Mouse (Mus musculus) bone marrow, adult 2 months (tissue): ENCODE results near the gene Gm10945. TPM values are rescaled to one million over a fixed set of nuclear protein-coding genes. Genes with fewer than 3 reads are reported as not detected.

Source experiments
- H3K27ac ChIP-seq: fragments of 200-500 bp; 2 replicates; pipeline ENCODE4 v1.5.1; 2012; ENCODE audit warnings: low read depth, mild to moderate bottlenecking, control low read depth, inconsistent platforms, low read length; ENCODE audit not compliant: control insufficient read depth, poor library complexity, insufficient read depth
- H3K4me1 ChIP-seq: fragments of 200-500 bp; 2 replicates; pipeline ENCODE4 v1.6.1; 2011; ENCODE audit warnings: low read length; ENCODE audit not compliant: control insufficient read depth, insufficient read depth
- H3K4me3 ChIP-seq: fragments of 200-500 bp; replicated peaks from 2 replicates; pipeline ENCODE3; 2011; ENCODE audit warnings: mild to moderate bottlenecking, low read depth, low read length, control low read depth; ENCODE audit not compliant: control insufficient read depth
- CTCF ChIP-seq: fragments of 200-500 bp; IDR thresholded peaks from 2 replicates; pipeline ENCODE4 v1.5.1; 2011; ENCODE audit warnings: low read length, control low read depth; ENCODE audit not compliant: control insufficient read depth, insufficient read depth
- POLR2A ChIP-seq: fragments of 200-500 bp; IDR thresholded peaks from 2 replicates; pipeline ENCODE4 v1.6.1; 2011; ENCODE audit warnings: low read depth, mild to moderate bottlenecking, control low read depth, low read length, borderline replicate concordance; ENCODE audit not compliant: control insufficient read depth
- WGBS: fragments of 180-500 bp; shearing (Covaris S2); methylation state at CpG from one replicate; pipeline ENCODE4 v1.1.7; 2018; 5-methylcytosine and 5-hydroxymethylcytosine counted together
- polyA plus RNA-seq: library from polyadenylated mRNA; stranded (reverse); fragments of >200 nt; gene quantifications from 2 replicates; pipeline ENCODE4 v1.2.4, GENCODE M21; 2011; ENCODE audit warnings: low replicate concordance; ENCODE audit not compliant: missing spikeins, insufficient read depth, insufficient read length

Gm10945 gene
- polyA plus RNA-seq, 1 experiment = not detected

DNA sequence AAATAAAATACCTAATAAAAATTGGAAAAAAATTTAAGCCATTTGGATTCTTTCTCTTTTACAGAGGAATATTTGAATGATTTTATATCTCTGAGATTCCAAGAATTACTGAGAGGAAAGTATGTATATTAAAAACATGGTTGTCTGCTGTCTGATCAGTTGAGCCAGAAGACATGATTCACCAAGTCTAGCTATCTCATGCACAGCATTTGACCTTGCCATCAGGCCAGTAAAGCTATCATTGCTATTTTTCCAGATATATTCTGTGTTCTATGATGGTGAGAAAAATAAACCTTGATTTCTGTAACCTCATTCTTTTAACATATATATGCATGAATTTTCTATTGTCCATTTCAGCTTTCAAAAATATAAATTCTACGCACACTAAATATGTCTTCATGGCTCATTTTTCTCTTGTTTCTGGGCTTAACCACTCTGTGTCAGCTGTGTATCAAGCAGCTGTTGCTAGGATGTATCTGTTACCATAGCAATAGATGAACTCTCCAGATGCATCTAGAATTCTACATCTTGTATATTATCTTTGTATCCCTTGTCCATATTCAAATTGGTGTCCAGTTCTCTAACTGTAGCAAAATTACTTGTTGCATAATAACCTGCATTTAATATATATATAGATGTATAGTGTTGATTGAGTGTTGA, 56.2 kb downstream of the Gm10945 start:
- H3K27ac ChIP-seq = no peak overlapping the region
- TF ChIP-seq CTCF = no peak
- TF ChIP-seq POLR2A = no peak
- no peaks in the 10 kb centered on the region for H3K4me1 ChIP-seq
- H3K4me3 ChIP-seq = no peak overlapping the region
- WGBS = 87% methylated on average over 1 of the region's 1 CpGs

DNA sequence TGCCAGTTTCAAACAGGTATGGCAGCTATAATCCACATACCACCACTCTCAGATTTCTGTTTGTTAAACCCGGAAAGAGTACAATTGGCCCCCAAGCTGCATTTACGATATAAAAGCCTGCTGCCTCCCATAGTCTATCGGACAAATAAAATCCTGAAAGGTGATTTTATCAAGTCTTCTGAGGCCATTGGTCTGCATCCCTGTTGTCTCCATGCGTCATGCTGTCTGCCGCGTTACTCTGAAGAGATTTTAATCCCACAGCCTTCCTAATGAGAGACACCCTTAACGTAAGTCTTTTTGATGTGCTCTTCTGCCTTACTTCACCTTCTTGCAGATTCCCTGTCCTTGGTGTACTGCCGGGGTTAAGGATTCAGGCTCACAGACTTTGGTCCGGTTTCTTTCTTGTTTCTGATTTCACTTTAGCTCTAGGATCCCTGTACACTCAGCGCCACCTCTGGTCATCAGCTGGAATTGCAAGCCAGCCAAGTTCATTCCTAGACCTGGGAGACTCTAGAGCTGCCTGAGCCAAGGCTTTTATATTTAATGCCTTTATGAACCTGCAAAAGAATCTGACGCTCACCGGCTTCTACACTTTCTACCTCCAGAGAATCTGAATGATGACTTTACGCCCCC, 67.2 kb downstream of the Gm10945 start:
- Histone ChIP-seq H3K27ac (no peak overlapping the region), H3K4me3 (no peak overlapping the region), H3K4me1 (no peaks in the 10 kb centered on the region)
- WGBS = 51% methylated on average over 13 of the region's 13 CpGs
- TF ChIP-seq POLR2A (no peak), CTCF (peak; percentile 43; the same call in 1 of the 2 replicates)

Other genes with a start within 250 kb of the Gm10945 start
- not detected in 2 replicates for gene Oprm1, start 3.3 kb downstream of the Gm10945 start, polyA plus RNA-seq